Mouse (Mus musculus) ES-E14 (cell line): Measurements from ENCODE around the gene Gnb3. TPM values are rescaled to one million over a fixed set of nuclear protein-coding genes. Genes with fewer than 3 reads are reported as not detected.
"Not testable (repeated sequence)": the region's sequence is repeated elsewhere in the genome, so short reads cannot be mapped to it uniquely, and the experiment has no call there.

Source experiments
- DNase-seq: peaks from one replicate; pipeline ENCODE4 v3.0.0-alpha.2; 2013; ENCODE audit warnings: low read depth, low spot score
- H3K27ac ChIP-seq: 2 replicates; pipeline ENCODE4 v1.5.1; 2012; ENCODE audit warnings: low read depth, mild to moderate bottlenecking, low read length, moderate library complexity, mixed read lengths; ENCODE audit not compliant: poor library complexity, insufficient read depth, severe bottlenecking
- H3K36me3 ChIP-seq: 2 replicates; pipeline ENCODE4 v1.6.1; 2012; ENCODE audit warnings: mild to moderate bottlenecking, low read length, moderate library complexity, mixed read lengths; ENCODE audit not compliant: control insufficient read depth, poor library complexity, insufficient read depth, severe bottlenecking
- H3K4me1 ChIP-seq, 2 experiments: fragments of 150-350 bp in 1 of 2; sonication (generic) in 1 of 2; 2 replicates each; pipeline ENCODE4 v1.6.1; 2012; ENCODE audit warnings: low read length in 2 of 2, mild to moderate bottlenecking in 1 of 2, mixed read lengths in 1 of 2; ENCODE audit not compliant: control insufficient read depth in 2 of 2, insufficient read depth in 2 of 2, poor library complexity in 1 of 2
- H3K4me3 ChIP-seq, 2 experiments: fragments of 150-350 bp in 1 of 2; sonication (generic) in 1 of 2; 2 replicates each; pipeline ENCODE4 v1.5.1; 2012; ENCODE audit warnings: low read length in 2 of 2, low read depth in 1 of 2, mild to moderate bottlenecking in 1 of 2, mixed read lengths in 1 of 2; ENCODE audit not compliant: insufficient read depth in 1 of 2, poor library complexity in 1 of 2, severe bottlenecking in 1 of 2
- H3K9ac ChIP-seq: 2 replicates; pipeline ENCODE4 v1.6.1; 2012; ENCODE audit warnings: low read depth, mild to moderate bottlenecking, low read length, mixed read lengths; ENCODE audit not compliant: poor library complexity, insufficient read depth, severe bottlenecking
- H3K9me3 ChIP-seq: fragments of 150-350 bp; sonication (generic); 2 replicates; pipeline ENCODE4 v1.6.1; 2012; ENCODE audit warnings: low read depth, mild to moderate bottlenecking, low read length; ENCODE audit not compliant: control insufficient read depth, insufficient read depth
- CHD2 ChIP-seq: IDR thresholded peaks from 2 replicates; pipeline ENCODE4 v1.6.1; 2014; ENCODE audit warnings: mild to moderate bottlenecking, low read depth, low read length, inconsistent platforms
- HCFC1 ChIP-seq: IDR thresholded peaks from 2 replicates; pipeline ENCODE4 v1.6.1; 2012; ENCODE audit warnings: low read length, inconsistent platforms, borderline replicate concordance; ENCODE audit not compliant: insufficient read depth
- MAFK ChIP-seq: IDR thresholded peaks from 2 replicates; pipeline ENCODE4 v1.6.1; 2014; ENCODE audit warnings: mild to moderate bottlenecking, low read depth, low read length, inconsistent platforms; ENCODE audit not compliant: insufficient read depth
- ZC3H11A ChIP-seq: IDR thresholded peaks from 2 replicates; pipeline ENCODE4 v1.6.1; 2012; ENCODE audit warnings: low read depth, mild to moderate bottlenecking, inconsistent platforms, low read length, borderline replicate concordance
- ZNF384 ChIP-seq: IDR thresholded peaks from 2 replicates; pipeline ENCODE4 v1.6.1; 2012; ENCODE audit warnings: low read depth, low read length, inconsistent platforms
- in situ Hi-C, 2 experiments: fragments of 600-800 bp; cut with MboI; formaldehyde crosslinking; loops; one replicate each; pipeline ENCODE4 v1.15.1; 2025; ENCODE audit warnings: low sequenced_read_pairs in 2 of 2, inconsistent platforms in 1 of 2; ENCODE audit not compliant: unreplicated experiment in 2 of 2
- total RNA-seq: library from RNA; depleted of rRNA; stranded (reverse); fragments of 300-350 nt; gene quantifications from 2 replicates; pipeline ENCODE4 v1.2.3, GENCODE M21; 2012

Gnb3 gene
- total RNA-seq, 1 experiment: not detected

DNA sequence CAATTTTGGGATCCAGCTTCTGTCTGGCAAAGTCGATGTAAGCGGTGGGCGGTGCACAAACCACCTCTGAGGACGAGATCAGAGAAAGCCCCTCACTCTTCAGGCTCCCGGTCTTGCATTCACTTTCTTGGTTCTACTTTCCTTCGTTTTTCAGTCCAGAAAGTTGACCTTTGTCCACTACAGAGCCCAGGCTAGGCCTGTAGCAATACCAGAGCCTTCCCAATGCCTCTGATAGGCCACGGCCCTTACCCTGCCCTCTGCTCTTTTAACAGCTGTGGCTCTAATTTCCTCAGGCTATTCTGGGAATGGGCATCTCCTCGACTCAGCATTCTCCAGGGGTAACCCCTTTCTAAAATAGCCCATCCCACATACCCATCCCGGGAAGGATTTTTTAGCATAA is 27.2 kb downstream of the Gnb3 start:
- no peaks in the 10 kb centered on the region for H3K9me3 ChIP-seq
- H3K4me1 ChIP-seq: peaks cover 0 to 23% of the 10 kb centered on the region in 2 experiments; a peak in 1 of 4 replicates
- peak overlapping the region; percentile 83 to 85 for H3K4me3 ChIP-seq
- in situ Hi-C loops: no loop called here
- peak overlapping the region; percentile 88 for H3K9ac ChIP-seq
- no peak for DNase-seq
- no peak overlapping the region for H3K27ac ChIP-seq
- TF ChIP-seq CHD2 (no peak), MAFK (no peak), HCFC1 (no peak), ZC3H11A (no peak), ZNF384 (no peak)
- H3K36me3 ChIP-seq: peaks cover 45% of the 10 kb centered on the region

DNA sequence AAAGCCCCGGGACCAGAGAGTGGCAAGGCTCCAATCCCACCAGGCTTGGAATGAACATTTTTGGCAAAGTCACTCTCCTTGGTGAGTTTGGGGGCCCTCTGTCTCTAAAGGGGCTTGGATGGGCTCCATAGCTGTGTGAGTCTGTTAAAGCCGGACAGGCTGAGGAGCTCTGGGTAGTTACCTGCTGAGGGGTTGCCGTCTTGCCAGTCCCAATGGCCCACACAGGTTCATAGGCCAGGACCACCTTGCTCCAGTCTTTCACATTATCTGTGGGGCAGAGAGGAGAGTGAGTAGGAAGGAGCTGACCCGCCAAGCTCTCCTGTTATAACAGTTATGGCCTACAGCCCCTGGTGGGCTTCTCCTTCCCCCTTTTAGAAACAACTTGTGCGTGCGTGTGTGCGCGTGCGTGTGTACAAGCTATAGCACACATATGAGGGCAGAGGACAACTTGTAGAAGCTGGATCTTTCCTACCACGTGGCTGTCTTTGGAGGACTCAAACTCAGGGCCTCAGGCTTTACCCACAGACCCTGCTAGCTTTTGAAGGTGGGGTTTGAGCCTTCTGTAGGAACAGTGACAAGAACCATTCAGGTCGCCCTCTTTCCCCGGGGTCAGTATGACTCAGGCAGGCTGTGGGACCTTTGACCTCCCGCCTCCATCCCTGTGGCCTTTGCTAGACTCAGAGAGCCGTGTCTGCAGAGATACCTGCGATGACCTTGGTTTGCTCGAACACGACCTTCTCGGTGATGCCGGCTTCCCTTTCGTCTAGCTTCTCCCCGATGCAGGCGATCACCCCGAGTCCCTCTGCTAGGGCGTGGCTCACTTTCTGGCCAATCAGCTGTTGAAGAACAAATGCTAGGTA is 28.1 kb downstream of the Gnb3 start:
- Histone ChIP-seq H3K9ac (no peak overlapping the region), H3K9me3 (no peaks in the 10 kb centered on the region), H3K4me3 (peak overlapping the region in 1 of 2 experiments; percentile 85; a peak in 3 of 4 replicates), H3K27ac (no peak overlapping the region), H3K36me3 (peaks cover 36% of the 10 kb centered on the region), H3K4me1 (peaks cover 0 to 23% of the 10 kb centered on the region in 2 experiments; a peak in 1 of 4 replicates)
- TF ChIP-seq ZNF384 (no peak), HCFC1 (no peak), CHD2 (no peak), ZC3H11A (no peak), MAFK (no peak)
- no peak for DNase-seq
- in situ Hi-C loops: no loop called here

DNA sequence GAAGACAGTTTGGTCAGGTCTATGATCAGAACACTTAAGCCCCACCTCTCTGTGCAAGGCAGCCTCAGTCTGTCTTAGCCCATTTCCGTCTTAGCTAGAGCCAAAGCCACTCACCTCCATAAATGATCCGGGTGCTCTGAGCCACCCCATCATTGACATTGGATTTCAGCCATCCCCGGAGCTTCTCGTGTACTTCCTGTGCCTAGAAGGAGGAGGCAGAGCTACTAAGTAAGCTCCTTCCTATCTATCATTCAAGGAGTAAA is 28.7 kb downstream of the Gnb3 start:
- Histone ChIP-seq H3K36me3 (peaks cover 30% of the 10 kb centered on the region), H3K4me3 (no peak overlapping the region), H3K4me1 (peaks cover 0 to 25% of the 10 kb centered on the region in 2 experiments; a peak in 2 of 4 replicates), H3K9ac (no peak overlapping the region), H3K9me3 (no peaks in the 10 kb centered on the region), H3K27ac (no peak overlapping the region)
- in situ Hi-C loops: no loop called here
- DNase-seq: no peak
- no peak for TF ChIP-seq MAFK
- TF ChIP-seq ZNF384: no peak
- TF ChIP-seq CHD2: no peak
- TF ChIP-seq ZC3H11A: no peak
- no peak for TF ChIP-seq HCFC1

GRCm38 (mm10) chr6:124810566-124811402 is 29.3 kb downstream of the Gnb3 start:
- in situ Hi-C loops, DNase-seq, H3K4me3 ChIP-seq, H3K9me3 ChIP-seq, H3K27ac ChIP-seq, H3K9ac ChIP-seq: not testable (repeated sequence)
- Histone ChIP-seq H3K4me1 (peaks cover 0 to 25% of the 10 kb centered on the region in 2 experiments; a peak in 2 of 4 replicates), H3K36me3 (peaks cover 27% of the 10 kb centered on the region)
